Mouse (Mus musculus): ENCODE data around the gene Cdc42bpa.
"Not testable (repeated sequence)": the region's sequence is repeated elsewhere in the genome, so short reads cannot be mapped to it uniquely, and the experiment has no call there.

The Cdc42bpa gene

DNA sequence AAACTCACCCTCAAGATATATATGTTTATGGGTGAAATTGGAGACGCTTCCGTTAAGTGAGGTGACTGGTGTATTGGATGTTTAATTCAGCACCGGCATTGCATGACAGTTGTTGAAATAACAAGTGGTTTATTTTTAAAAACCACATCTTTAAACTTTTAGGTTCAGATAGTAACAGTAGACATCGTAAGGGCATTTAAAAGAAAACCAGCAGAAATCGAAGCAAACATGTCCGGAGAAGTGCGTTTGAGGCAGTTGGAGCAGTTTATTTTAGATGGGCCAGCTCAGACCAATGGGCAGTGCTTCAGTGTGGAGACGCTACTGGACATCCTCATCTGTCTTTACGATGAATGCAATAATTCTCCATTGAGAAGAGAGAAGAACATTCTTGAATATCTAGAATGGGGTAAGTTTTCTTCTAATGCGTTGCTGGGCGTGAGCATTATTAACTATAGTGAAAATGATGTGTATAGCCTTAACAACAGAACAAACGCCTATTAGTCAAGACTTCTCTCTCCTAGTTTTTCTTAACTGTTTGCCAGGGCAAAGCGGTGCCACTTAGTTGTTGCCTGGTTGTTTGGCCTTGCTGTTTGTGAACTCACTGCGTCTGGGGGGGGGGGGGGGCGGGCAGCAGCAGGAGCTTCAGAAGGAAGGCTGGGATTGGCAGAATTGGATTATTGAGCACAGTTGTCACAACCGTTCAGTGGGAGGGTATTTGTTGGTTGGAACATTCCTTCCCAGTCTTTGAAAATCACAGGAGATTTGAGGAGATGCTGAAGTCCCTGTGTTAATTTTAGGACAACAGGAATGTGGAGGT is 818 bp downstream of the Cdc42bpa start:
- peak; percentile 88 for DNase-seq (ENCODE audit: low read depth, low spot score)

DNA sequence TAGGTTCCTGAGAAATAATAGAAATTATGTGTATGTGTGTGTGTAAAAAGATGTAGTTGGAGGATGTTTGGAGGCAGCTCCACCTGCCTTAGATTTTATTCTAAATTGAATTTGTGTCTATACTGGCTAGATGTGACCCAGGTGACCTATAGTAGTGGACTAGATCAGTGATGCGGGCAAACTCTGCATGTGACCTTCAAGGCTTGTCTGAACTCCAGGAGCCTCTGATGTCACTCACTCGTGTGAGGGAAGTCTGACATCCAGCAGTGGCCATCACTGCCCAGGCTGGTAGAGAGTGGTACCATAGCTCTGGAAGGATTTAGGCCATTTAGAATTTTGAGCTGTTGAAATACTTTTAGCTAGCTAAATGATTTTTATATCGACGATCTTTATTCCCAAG is 1.5 kb downstream of the Cdc42bpa start:
- peak; percentile 75 for DNase-seq (ENCODE audit: low read depth, low spot score)

DNA sequence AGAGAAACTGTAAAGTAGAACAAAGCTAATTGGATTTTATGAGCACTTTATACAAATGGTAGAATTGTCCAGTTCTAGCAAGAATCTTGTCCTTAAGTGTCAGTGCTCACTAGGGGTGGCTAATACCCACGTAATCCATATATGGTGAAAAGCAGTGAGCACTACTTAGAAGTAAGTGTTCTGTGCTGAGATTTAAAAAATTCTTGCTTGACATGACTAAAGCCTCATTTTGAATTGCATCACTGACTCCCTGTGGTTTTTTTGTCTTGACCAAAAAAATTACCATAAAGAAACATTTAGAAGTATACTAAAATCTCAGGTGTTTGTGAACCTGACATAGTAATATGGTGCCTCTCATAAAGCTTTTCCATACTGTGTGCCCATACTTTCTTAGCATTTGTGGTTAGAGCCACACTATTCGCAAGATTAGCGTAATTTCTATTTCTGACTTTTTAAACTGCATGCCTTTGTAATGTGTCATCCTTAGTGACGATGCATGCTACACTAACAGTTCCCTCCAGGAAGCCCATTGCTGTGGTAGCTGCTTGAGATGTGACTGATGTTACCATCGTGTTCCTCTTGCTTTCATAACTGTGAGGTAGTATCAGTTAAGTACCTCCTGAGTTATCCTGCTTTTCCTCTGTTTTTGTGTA is 9.6 kb downstream of the Cdc42bpa start:
- DNase-seq (ENCODE audit: low read depth, low spot score), result no peak

DNA sequence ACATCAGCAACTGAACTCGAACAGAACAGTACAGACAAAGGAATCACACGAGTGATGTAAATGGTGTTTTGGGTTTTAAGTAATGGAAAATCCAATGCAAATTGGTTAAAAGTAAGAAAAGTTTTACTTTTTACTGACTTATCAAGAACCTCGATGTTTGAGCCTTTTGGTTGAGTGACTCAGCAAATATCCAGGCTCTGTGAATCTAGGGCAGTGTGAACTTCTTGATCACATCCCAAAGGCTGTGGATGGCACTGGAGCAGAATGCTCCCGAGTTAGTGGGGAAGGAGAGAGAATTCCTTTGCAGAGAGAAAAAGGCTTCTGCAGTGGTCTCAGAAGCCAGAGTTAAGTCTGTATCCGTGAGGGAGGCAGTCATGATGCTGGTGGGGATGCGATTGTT is 14.7 kb downstream of the Cdc42bpa start:
- DNase-seq (ENCODE audit: low read depth, low spot score), result peak; percentile 75

DNA sequence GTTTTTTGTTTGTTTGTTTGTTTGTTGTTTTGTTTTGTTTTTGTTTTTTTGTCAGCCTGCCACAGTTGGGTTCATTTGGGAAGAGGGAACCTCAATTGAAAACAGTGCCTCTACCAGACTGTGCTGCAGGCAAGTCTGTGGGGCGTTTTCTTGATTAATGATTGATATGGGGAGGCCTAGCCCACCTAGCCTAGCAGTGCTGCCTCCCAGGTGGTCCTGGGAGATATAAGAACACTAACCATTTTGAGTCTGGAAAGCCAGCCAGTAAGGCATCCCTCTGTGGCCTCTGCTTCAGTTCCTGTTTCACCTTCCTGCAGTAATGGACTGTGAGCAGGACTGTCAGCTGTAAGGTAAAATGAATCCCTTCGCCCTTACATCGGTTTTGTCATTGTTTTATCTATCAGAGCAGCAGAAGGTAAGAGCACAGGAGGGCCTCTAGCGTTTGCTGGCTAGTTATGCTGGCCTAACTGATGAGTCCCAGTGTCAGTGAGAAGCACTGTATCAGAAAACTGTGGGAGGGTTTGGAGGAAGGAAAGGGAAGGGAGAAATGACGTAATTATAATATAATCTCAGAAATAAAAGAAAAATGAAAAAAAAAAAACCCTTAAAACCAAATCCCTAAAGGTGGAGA is 15.5 kb downstream of the Cdc42bpa start:
- DNase-seq (ENCODE audit: low read depth, low spot score), result peak; percentile 76

DNA sequence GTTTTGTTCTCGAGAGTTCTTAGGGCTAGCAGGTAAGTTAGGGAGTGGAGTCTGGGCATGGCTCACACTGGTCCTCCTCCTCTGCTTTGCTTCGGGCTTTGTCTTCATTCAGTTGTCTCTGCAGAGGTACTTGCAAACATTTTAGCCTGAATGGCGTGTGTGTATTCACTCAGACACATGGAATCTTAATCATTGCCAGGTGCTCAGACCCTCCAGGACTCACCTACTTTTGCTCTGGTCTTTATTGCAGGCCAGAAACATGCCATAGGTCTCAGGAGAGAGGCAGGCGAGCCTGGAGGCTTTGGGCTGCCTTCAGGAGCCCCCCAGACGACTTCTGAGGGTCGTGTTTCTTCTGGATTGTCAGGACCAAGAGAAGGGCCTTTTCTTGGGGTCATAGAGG is 17.2 kb downstream of the Cdc42bpa start:
- no peak for DNase-seq (ENCODE audit: low read depth, low spot score)

DNA sequence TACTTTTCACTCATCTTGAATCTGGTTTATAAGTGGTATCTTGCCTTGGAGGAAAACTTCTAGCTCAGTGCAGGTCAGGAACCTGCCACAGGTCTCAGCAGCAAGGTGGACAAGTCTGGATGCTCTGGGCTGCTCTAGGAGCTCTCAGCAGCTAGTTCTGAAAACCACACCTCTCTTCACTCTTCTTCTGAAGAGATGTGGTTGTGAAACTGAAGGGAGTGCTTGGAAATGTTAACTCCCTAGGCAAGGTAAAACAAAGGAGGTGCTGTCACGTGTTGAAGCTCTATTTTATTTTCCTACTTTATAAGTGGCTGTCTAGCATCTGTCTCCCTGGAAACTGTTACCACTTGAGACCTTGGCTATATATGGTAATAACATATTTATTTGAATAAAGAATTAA is 18.5 kb downstream of the Cdc42bpa start:
- no peak for DNase-seq (ENCODE audit: low read depth, low spot score)

DNA sequence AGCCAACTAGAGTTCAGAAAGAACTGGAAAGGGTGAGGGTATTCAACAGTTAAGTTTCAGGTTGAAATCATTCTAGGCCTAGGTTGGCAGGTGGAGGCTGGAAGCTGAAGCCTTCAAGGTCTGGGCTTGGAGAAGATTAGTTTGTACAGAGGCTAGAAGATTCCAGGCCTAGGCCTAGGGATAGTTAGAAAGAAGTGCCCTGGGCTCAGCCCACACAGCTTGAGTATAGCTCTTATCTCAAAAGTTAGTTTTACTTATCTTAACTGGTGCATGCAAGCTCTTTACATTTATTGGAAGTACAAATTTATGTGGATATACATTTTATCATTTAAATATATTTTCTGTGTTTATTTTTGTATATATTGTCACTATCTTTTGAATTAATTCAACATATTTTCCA is 21.4 kb downstream of the Cdc42bpa start:
- DNase-seq (ENCODE audit: low read depth, low spot score), result no peak

DNA sequence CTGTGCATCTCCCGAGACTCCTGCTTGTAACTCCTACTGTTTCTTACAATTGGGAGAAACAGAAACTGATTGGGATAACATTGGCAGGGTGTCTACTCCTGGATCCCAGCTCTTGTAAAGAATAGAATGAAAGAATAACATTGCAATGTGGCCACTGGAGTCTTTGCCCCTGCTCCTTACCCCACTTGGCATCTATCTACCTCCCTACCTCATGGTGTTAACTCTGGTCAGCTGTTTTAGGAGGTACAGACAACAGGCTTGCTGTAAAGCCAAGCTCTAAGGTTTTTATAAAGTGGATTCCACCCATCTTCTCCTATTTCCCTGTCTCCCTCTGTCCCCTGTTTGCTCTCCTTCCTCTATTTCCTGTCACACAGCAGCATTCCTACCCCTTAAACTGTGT is 21.9 kb downstream of the Cdc42bpa start:
- no peak for DNase-seq (ENCODE audit: low read depth, low spot score)

DNA sequence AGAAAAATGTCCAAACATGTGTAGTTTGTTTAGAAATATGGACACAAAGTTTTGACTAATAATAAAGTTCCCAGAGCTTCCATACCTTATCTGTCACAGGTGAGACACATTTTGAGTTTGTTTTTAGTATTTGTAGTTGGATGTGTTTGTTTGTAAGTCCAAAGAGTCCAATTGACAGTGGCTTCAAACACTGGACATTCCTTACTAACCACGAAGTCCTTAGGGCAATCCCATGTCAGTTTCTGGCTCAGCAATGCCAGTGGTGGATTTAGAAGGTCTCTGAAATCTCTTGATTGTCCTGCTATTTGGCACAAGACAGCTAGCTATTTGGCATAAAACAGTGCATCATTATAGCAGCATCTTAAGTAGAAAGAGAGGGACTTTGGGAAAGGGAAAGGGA is 22.7 kb downstream of the Cdc42bpa start:
- DNase-seq (ENCODE audit: low read depth, low spot score), result no peak

DNA sequence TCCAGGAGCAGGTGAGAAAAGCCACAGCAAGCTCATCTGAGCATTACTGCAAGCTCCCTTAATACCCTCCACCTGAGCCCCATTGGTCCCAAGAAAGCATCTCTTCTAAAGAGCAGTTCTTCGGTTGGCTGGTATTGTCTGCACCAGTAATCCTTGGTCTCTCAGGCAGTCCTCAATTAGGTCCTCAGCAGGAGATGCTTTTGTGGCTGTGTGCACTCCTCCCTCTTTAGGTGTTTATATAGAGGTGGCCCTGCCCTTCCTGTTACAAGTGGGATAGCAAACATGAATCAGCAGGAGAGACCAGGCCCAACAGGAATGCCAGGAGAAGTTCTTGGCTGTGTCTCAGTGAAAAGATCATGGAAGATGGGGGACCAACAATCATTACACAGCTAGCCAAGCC is 23.9 kb downstream of the Cdc42bpa start:
- no peak for DNase-seq (ENCODE audit: low read depth, low spot score)

DNA sequence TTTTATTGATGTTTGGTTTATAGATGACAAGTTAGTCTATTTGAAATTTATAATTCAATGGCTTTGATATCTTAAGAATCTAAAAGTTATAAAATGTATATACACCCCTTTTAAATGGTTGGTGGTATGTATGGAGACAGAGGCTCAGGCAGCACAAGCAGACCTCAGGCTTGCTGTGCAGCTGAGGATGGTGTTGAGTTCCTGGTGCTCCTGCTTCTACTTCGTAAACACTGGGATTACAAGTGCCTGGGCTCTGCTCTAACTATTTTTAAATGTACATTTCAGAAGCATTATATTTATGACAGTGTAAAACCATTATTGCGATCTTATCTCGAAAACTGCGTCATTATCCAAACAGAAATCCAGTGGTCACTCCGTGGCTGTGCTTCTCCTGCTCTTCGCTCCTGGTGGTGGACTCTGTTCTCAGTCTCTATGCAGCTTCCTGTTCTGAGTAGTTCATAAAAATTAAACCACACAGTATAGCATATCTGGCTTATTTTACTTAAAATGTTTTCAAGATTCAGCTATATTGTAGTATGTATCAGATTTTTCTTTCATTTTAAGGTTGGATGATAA is 31.5 kb downstream of the Cdc42bpa start:
- no peak for DNase-seq (ENCODE audit: low read depth, low spot score)

DNA sequence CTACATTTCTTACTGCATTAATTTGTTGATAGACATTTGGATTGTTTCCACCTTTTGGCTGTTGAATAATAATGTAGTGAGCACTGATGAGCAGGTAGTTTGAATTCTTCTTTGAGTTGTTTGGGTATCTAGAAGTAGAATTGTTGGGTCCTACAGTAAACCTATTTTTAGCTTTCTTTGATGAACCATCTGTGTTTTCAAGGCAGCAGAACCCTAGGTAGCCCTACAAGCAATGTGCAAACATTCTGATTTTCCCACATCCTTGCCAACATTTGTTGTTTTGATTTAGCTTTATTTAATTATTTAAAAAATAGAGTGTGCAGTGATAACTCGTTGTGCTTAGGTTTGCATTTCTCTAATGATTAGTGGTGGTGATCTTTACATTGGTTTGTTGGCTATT is 32.0 kb downstream of the Cdc42bpa start:
- peak; percentile 75 for DNase-seq (ENCODE audit: low read depth, low spot score)

DNA sequence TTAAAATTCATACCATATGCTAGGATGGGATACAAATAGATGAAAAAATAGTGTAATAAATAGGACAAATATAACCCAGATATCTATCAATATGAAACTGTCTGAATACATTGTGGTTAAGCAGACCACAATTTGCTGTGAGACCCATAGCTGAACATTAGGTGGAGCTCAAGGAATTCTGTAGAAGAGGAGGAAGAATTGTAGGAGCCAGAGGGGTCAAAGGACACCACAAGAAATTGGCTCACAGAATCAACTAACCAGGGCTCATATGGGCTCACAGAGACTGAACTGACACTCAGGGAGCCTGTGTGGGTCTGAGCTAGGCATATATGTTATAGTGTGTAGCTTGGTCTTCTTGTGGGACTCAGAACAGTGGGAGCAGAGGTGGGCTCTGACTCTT is 47.8 kb downstream of the Cdc42bpa start:
- peak; percentile 33 for DNase-seq (ENCODE audit: low read depth, low spot score)

DNA sequence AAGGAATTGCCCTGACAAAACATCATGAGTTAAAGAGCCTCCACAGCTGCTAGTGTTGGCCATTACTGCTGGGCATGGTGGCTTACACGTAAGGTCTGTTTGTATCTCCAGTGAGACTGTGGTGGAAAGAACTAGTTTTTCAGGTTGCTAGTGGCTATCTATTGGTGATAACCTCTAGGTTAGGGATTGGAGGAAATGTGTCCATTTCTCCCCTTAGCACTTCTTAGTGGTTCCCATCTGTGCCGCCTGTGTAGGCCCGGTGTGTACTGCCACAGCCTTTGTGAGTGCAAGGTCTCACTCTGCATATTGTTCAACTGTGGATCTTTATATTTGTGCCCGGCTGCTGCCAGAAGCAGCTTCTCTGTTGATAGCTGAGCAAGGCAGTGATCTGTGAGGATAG is 53.2 kb downstream of the Cdc42bpa start:
- DNase-seq (ENCODE audit: low read depth, low spot score), result no peak

DNA sequence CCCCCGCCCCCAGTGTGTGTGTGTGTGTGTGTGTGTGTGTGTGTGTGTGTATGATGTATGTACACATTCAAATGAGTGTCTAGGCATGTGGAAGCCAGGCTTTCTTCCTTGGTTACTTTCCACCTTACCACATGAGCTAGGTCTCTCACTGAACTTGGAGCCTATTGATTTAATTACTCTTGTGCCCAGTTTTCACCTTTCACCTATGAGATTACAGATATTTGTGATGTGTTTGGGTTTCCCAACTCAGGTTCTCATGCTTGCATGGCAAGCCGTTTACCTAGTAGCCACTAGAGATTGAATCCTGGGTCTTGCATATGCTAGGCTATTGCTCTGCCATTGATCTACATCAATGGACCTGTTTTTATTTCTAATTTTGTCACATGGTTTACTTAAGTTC is 57.9 kb downstream of the Cdc42bpa start:
- DNase-seq (ENCODE audit: low read depth, low spot score), result no peak

DNA sequence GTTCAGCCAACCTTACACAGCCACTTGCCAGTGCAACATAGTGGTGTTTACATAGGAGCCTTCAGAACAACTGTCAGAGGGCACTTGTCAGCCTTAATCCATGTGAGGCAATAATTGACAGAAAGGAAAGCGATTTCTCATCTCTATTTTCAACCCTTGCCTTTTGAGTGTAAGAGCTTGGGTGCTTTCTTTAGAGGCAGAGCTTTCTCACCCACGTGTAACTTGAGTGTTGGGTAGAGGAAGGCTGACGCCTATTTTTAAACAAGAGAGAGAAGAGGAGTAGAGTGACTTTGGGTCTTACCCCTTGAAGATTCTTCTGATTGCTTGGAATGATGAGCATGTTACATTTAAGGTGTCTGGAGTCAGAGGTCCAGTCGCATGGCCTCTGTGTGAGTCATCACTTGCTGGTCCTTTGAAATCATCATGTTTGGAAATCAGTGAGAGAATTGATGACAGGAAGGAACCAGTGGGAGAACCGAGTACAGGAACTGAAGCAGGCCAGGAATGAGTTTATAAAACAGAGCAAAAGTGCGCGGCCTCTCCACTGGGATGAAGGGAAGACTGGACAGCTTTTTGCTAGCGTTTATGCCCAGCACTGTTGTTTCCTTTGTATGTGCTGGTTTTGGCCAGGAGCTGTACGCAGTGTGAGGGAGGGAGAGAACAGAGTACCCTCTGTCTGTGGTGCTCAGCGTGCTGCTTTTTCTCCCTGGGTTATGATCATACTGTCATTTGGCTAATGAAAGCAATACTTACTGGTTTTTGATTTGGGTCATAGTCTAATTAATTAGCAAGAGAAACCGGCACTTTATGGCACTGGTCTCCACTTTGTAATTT is 61.4 kb downstream of the Cdc42bpa start:
- DNase-seq (ENCODE audit: low read depth, low spot score), result peak; percentile 67

DNA sequence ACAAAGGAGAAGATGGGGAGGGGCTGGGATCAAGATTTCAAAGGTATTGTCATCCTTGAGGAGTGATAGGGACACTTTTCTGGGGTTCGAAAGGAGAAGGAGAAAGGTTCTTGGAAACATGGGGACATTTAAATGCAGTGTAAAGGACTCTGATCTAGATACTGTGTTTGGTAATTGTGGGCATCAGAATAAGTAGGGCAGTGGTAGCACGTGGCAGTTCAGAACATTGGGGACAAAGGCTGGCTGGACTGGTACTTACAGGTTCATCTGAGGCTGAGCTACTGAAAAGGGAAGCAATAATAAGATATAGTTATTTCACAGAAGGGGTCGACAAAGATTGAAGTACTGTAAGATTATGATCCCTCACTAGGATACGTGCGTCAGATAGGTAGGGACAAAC is 63.2 kb downstream of the Cdc42bpa start:
- DNase-seq (ENCODE audit: low read depth, low spot score), result peak; percentile 49

DNA sequence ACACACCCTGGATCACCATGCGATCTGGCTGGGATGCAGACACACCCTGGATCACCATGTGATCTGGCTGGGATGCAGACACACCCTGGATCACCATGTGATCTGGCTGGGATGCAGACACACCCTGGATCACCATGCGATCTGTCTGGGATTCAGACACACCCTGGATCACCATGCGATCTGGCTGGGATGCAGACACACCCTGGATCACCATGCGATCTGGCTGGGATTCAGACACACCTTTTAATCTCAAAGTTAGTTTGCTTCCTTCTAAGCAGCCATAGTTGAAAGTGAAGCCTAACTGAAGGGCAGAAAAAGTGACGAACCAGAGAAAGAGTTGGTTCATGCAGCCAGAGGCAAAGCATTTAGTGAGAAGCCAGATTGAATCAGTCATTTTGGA is 69.6 kb downstream of the Cdc42bpa start:
- DNase-seq (ENCODE audit: low read depth, low spot score), result not testable (repeated sequence)

DNA sequence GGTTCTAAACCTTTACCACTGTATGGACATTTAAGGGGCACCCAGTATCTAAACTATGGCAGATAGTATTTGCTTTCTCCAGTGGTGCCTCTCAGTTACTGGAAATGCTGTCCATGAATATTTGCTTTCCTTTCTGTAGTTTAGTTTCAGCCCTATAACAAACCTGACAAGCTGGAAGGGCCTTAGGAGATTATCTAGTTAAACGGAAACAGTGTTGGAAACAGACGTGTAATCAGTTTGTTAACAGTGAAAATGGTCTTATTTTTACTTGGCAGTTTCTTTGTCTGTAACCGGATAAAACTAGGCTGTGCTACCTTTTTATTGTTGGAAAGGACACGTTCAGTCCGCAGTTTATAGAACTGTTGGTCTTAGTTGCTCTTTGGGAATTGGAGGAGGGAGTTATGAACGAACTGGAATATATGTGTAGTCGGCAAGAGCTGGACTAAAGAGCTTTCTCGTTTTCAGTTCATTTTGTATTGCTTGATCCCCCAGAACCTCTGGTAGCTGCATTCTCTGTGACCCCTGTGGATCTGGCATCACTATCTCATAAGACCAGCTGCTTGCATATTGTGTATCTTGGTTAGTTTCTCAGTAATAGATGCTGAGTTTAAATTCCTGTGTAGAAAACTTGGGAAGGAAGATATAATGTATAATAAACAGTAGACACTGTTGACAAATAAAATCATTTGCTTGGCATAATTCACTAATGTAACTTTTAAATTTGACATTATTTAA is 70.5 kb downstream of the Cdc42bpa start:
- no peak for DNase-seq (ENCODE audit: low read depth, low spot score)

Data from brain, adult 2 months (tissue).